Mouse (Mus musculus) erythroblast, embryonic 14.5 days (primary cell): ENCODE measurements around the gene BC025920.

Experiments
- GATA1 ChIP-seq: IDR thresholded peaks from 2 replicates; pipeline ENCODE4 v1.6.1; 2012; ENCODE audit warnings: low read length, inconsistent platforms, mixed read lengths
- TAL1 ChIP-seq: IDR thresholded peaks from 3 replicates; pipeline ENCODE4 v1.6.1; 2012; ENCODE audit warnings: low read length, inconsistent platforms, mixed read lengths

GRCm38 (mm10) chr10:81565257-81566228 lies 40.5 kb upstream of the BC025920 start:
- TF ChIP-seq GATA1 (no peak), TAL1 (no peak)
